Mouse (Mus musculus) megakaryocyte progenitor cell, adult 5-6 weeks (primary cell): ENCODE results near the gene Vwa8. TPM values are rescaled to one million over a fixed set of nuclear protein-coding genes. Genes with fewer than 3 reads are reported as not detected.

Source experiments
- total RNA-seq, 2 experiments: library from RNA; stranded (forward) in 1 of 2; stranded (reverse) in 1 of 2; fragments of 157-497, 149-512 nt in 1 of 2; fragments of 200-1000 nt in 1 of 2; gene quantifications; 2 replicates each; pipeline versions ENCODE4 v1.2.3 to v1.2.4; 2015 to 2017

Vwa8 gene
- total RNA-seq, 2 experiments from 2014 or later, result 21.8 to 22.8 TPM

Other genes with a start within 250 kb of the Vwa8 start
- gene Dgkh, start 116.3 kb upstream of the Vwa8 start, total RNA-seq (2015), result 1.6 and 1.7 TPM in 2 replicates
- gene Dgkh, start 116.3 kb upstream of the Vwa8 start, total RNA-seq (2017), result 1.1 and 1.8 TPM in 2 replicates